Mouse (Mus musculus) olfactory bulb, adult 2 months (tissue): Measurements from ENCODE around the gene Adam19.

Source experiments
- CTCF ChIP-seq: fragments of 200-500 bp; IDR thresholded peaks from 2 replicates; pipeline ENCODE4 v1.5.1; 2012; ENCODE audit warnings: low read depth, mild to moderate bottlenecking, low read length, moderate library complexity; ENCODE audit not compliant: insufficient read depth
- POLR2A ChIP-seq: fragments of 200-500 bp; IDR thresholded peaks from 2 replicates; pipeline ENCODE4 v1.6.1; 2012; ENCODE audit warnings: mild to moderate bottlenecking, low read depth, low read length, moderate library complexity; ENCODE audit not compliant: insufficient read depth

- TF ChIP-seq POLR2A (no peak), CTCF (no peak)
Observed at GRCm38 (mm10) chr11:46062993-46063731, 7.4 kb downstream of the Adam19 start.
